Mouse (Mus musculus): ENCODE results near the gene Zfhx3.
A peak's percentile ranks its signal among the peaks of the same experiment; 100 is the strongest.

The Zfhx3 gene

GRCm38 (mm10) chr8:108743238-108743637 lies 800.8 kb downstream of the Zfhx3 start:
- DNase-seq (ENCODE audit: low read depth, low spot score): no peak

GRCm38 (mm10) chr8:108745551-108745950 lies 803.1 kb downstream of the Zfhx3 start:
- DNase-seq (ENCODE audit: low read depth, low spot score): no peak

GRCm38 (mm10) chr8:108748095-108748494 lies 805.7 kb downstream of the Zfhx3 start:
- no peak for DNase-seq (ENCODE audit: low read depth, low spot score)

DNA sequence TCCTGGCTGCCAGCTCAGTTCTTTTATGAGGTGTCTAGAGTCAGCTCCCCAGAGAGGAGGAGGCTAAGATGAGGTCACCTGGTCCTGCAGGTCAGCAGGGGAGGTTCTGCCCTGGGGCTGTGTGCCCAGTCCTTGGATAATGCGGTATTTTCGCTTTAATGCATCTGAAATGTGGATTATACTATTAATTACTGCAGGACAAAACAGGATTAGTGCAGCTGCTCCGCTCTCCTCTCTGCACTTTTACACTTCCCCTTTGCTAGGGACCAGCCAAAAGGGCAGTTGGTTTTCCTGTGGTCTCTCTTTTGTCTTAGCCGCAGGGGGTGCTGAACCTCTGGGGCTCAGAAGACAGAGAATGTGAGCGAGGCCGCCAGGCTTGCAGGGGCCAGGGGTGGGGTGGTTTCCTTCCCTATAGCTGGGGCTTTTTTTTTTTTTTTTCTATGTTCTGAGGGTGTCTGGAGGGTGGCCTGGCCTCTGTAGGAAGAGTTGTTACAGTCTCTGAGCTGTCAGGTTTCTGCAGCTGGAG lies 806.5 kb downstream of the Zfhx3 start:
- no peak for DNase-seq (ENCODE audit: low read depth, low spot score)

- no peak for DNase-seq (ENCODE audit: low read depth, low spot score)
Measured at GRCm38 (mm10) chr8:108750806-108751205, 808.4 kb downstream of the Zfhx3 start.

- no peak for DNase-seq (ENCODE audit: low read depth, low spot score)
Measured at GRCm38 (mm10) chr8:108754556-108754955, 812.1 kb downstream of the Zfhx3 start.

DNA sequence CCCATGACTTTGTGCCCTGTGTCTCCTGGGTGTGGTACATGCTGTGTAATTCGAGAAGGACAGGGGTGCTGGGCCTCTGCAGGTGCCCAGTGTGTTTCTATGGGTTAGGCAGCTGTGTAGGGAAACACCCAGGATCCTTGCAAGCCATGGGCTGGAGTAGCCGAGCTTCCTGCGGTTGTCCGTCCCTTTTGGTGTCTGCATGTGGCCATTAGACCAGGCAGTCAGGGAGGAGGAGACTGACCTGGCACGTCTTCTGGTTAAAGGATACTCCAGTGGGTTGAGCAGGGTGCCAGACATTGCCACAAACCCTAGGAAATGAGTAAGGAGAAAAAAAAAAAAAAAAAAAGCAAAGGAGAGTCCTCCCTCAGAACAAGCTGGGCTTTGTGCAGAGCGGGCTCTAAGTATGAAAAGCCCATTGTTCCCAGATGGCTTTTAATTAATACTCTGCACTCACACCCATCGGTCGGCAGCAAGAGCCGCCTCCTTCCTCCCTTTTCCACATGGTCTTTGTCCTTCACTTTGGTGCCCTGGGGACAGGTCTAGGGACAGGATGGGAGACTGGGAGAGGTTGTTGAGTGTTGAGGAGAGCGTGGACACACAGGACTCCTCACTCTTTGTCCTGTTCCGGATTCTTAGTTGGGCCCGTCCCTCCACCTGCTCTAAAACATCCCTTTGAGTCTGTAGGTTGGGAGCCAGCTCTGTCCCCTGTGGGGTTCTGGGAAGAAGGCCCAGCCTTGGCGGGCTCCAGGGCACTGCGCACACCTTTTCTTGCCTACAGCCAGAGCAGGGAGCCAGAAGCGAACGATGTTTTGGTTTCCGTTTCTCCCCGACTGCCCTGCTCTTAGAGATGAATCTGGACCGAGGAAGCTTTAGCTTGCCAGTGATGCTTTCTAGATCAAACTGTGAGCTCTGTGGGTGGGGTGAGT lies 813.2 kb downstream of the Zfhx3 start:
- no peak for DNase-seq (ENCODE audit: low read depth, low spot score)

DNA sequence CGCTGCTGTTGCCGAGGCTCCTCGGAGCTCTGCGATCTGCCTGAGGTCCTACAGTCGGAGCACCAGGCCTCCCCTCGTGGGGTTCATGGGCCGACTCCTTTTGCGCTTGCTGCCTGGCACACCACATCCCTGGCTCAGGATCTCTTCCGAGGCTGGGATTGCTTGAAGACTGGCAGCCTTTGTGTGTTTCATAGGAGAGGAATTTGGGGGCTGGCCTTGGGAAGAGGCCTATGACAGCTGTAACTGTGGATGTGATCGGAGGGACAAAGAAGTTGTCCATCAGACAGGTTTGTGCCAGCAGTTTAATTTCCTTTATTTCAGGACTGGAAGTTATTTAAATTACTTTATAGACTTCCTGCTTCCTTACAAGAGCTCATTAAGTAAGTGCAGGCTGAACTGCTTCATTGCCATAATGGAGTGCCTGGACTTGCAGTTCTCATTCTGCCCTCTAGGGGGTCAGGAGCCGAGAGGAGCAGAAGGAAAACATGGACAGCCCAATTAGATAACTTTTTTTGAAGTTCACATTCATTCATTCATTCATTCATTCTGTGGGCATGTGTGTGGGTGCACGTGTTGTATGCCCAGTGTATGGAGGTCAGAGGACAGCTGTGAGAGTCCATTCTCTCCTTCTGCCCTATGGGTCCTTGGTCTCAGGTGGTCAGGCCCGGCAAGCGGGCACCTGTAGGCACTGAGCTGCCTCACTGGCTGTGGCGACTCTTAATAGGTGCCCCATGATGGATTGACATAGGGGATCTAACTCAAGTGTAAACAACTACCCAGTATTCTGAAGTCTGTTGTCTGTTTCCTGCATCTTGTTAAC lies 817.3 kb downstream of the Zfhx3 start:
- peak; percentile 33 for DNase-seq (ENCODE audit: low read depth, low spot score)

DNA sequence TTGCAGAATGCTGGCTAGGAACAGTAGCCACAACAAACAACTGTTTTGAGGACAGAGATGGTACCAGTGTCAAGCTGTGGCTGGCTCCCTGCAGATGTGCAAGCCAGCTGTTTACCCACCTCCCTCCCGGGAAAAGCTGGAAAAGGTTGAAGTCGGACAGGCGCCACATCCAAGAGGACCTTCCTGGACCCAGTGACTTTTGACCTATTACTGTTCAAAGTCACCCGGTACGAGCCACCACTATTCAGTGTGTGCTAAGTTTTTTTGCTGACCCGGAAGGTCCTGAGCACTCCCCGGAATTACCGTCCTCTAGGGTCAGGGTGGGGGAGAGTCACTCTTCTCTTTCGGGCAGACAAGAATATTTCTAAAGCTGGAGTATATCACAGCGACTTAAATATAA lies 818.3 kb downstream of the Zfhx3 start:
- no peak for DNase-seq (ENCODE audit: low read depth, low spot score)

DNA sequence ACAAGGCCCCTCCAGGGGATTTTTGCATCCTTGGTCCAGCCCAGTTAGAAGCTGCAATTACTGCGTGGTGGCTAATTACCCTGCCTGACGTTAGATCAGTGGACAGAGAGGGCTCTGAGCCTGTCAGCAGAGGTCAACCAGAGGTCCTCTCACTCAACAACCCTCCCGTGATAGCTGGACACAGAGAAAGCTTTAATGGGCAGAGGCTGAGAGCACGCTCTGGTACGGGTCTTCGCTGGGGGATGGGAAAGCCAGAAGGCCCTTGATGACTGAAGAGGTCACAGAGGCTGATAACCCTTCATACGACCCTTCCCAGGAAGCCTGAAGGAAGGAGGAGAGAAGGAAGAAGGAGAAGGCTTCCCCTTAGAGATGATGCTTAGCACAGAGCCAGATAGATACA lies 820.1 kb downstream of the Zfhx3 start:
- DNase-seq (ENCODE audit: low read depth, low spot score): no peak

DNA sequence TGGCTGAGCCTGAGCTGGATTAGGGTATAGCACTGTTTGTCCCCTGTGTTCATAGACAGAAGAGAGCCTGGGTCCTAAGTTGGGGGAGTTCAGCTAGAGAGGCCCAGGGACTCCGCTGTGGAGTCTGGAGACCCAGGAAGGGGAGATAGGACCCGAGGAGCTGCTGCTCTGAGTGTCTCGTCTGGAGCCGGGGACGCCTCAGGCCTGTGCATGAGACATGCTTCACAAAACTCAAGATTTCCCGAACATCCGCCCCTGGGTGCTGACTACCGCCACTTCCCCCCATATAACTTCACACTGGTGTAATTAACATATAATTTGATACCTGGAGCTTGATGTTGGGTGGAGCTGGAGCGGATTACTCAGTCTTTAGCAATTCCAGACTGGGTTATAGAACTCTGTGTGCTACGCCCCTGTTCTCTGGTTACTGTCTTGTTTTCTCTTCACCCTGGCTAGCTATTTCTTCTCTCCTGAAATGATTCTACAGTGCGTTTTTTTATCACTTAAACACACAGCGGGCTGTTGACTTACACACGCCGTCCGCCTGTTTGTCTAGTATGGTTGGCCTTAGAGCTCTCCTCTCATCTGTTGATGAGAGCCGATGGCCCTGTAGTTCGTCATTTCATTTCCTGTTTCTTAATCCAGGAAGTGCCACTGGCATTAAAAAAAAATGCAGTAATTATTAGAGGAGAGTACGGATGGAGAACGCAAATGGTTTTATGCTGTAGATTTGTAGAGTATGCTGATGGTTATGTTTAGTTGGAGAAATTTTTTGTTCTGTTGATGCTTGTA lies 822.2 kb downstream of the Zfhx3 start:
- DNase-seq (ENCODE audit: low read depth, low spot score): no peak

GRCm38 (mm10) chr8:108766102-108766501 lies 823.7 kb downstream of the Zfhx3 start:
- DNase-seq (ENCODE audit: low read depth, low spot score): no peak

DNA sequence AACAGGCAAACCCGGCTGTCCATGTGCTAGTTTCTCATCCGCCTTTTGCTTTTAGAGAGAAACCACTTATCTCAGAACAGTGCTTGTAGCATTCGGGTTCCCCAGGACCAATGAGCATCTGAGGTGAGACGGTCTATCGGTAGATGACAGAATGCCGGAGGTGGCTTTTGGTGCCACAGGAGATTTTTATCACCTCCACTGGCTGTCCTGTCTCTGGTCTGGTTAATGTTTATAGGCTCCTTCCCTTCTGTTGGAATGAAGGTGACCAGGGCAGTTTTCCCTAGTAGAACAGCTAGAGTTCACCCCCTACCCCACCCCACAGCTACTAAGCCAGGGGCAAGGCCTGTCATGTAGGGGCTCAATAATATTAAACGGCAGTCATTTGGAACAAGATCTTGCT lies 825.6 kb downstream of the Zfhx3 start:
- DNase-seq (ENCODE audit: low read depth, low spot score): no peak

DNA sequence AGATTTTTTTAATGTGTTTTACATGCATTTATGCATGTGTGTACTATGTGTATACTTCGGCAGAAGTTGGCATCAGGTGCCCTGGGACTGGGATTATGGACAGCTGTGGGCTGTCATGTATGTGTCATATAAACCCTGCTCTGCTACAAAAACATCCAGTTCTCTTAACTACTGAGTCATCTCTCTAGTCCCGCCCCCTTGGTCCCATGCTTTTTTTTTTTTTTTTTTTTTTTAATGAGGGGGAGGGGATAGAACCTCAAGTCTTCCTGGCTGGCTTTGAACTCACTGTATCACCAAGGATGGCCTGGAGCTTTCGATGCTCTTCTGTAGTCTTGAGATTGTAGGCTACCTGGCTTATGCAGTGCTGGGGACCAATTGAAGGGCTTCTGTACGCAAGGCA lies 827.9 kb downstream of the Zfhx3 start:
- no peak for DNase-seq (ENCODE audit: low read depth, low spot score)

- no peak for DNase-seq (ENCODE audit: low read depth, low spot score)
Measured at GRCm38 (mm10) chr8:108773436-108773835, 831.0 kb downstream of the Zfhx3 start.

GRCm38 (mm10) chr8:108778063-108778462 lies 835.6 kb downstream of the Zfhx3 start:
- no peak for DNase-seq (ENCODE audit: low read depth, low spot score)

DNA sequence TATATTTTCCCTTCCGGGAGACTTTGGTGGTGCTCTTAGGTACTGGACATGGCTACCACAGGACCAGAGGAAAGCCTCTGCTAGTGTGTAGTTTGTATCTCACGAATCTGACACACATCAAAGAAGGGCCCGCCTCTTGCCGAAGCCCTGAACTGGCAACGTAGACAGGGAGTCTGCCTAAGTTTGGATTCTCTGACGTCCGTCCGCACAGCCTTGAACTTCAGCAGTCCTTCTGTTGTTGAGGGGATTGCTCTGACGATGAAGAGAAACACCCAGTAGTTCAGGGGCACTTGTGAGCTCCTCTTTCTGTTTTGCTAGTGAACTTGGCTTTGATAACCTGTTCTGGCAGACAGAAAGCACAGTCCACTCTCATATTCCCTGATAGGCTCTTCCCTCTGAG lies 836.1 kb downstream of the Zfhx3 start:
- DNase-seq (ENCODE audit: low read depth, low spot score): no peak

GRCm38 (mm10) chr8:108780766-108781165 lies 838.3 kb downstream of the Zfhx3 start:
- DNase-seq (ENCODE audit: low read depth, low spot score): no peak

DNA sequence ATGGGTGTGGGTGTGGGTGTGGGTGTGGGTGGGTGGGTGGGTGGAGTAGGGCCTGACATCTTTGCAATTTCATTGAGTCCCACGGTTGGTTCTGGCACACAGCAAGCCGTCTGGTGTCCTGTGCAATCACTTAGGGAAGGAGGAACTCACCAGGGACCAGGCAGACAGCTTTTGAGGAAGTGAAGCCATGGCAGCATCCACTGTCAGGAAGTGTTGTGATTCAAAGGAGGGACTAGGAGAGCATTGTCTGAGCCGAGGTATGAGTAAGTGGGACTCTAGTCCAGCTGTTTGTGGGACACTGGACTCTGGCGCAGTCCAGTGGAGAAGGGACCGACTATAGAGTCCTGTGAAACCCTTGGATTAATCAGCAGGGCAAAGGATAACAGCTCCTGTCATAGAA lies 838.7 kb downstream of the Zfhx3 start:
- no peak for DNase-seq (ENCODE audit: low read depth, low spot score)

DNA sequence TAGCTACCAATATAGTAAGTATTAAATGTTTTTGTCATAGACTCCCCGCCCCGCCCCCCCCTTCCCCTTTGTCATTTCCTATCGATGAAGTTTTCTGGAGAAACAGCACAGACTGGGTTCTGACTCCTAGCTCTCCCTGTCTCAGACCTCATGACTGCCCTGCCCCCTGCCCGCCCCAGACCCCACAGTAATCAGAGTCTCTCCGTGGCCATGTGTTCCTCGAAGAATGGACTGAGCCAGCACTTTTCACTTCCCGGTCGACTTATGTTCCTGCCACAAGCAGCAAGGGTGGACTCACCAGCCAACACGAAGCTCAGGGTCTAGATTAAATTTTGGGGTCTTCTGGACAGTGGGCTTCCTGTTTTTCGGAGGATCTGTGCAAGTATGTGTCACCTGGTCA lies 840.7 kb downstream of the Zfhx3 start:
- no peak for DNase-seq (ENCODE audit: low read depth, low spot score)

DNA sequence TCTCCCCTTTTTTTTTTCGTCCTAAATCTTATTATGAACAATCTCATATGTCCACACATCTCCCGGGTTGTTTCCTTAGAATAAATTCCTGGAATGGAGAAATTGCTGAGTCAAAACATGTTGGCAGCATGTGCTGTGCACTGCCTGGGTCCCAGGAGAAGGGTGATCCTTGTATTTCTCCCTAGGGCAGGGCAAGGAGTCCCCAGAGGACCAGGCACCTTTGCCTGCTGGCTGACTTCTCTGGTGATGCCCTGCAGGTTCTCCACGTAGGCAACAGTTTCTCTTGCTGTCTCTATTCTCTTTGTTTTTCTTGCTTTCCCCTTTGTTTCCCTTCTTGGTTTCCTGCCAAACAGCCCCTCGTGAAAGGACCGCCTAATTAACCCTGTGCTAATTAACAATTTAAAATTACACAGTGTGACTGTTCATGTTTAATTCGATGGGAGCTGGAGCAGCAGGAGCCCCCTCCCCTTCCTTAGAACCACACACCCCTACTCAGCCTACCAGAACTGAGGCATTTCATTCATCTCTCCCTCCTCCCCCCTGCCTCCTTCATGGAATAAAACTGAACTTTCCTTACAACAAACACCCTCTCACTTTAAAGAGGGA lies 845.8 kb downstream of the Zfhx3 start:
- no peak for DNase-seq (ENCODE audit: low read depth, low spot score)

Measured in WW6 (cell line).